Mouse (Mus musculus) small intestine, adult 2 months (tissue): ENCODE results near the gene Hoxb2.

Experiments
- CTCF ChIP-seq: fragments of 200-500 bp; IDR thresholded peaks from 2 replicates; pipeline ENCODE4 v1.5.1; 2012; ENCODE audit warnings: low read depth, mild to moderate bottlenecking, control low read depth, inconsistent platforms, low read length, moderate library complexity, mixed read lengths; ENCODE audit not compliant: insufficient replicate concordance, insufficient read length; ENCODE audit errors: extremely low read depth
- POLR2A ChIP-seq: fragments of 200-500 bp; IDR thresholded peaks from 2 replicates; pipeline ENCODE4 v1.6.1; 2012; ENCODE audit warnings: low read depth, mild to moderate bottlenecking, control low read depth, inconsistent platforms, low read length, moderate library complexity

GRCm38 (mm10) chr11:96344878-96345159 lies 5.5 kb upstream of the Hoxb2 start:
- TF ChIP-seq POLR2A (no peak), CTCF (no peak)
